Mouse (Mus musculus) lung, postnatal 0 days (tissue): Measurements from ENCODE around the gene Pign.

Experiments
- CTCF ChIP-seq: IDR thresholded peaks from 2 replicates; pipeline ENCODE4 v1.5.1; 2016; ENCODE audit warnings: antibody characterized with exemption, mild to moderate bottlenecking
- EP300 ChIP-seq: IDR thresholded peaks from 2 replicates; pipeline ENCODE4 v1.6.1; 2016; ENCODE audit warnings: antibody characterized with exemption, mild to moderate bottlenecking, control low read depth

GRCm38 (mm10) chr1:105518101-105518500 lies 145.4 kb downstream of the Pign start:
- TF ChIP-seq CTCF, result no peak
- no peak for TF ChIP-seq EP300
